Comparison of ENCODE assay signal across 12 mouse cellular contexts in genomic region chr10:10325560-10325959, GRCm38 (mm10).
DNase-seq lines count a peak whose midpoint lies in the region; TF ChIP-seq lines count a peak whose summit lies in the region.
"Had no signal": no experiment of that assay in that cellular context is flagged by ENCODE, and none has a peak within 500 bp of the region (broad histone marks: within the 10 kb centered on the region; RNA-seq: fewer than 3 reads in every experiment).

No protein-coding gene starts in this region.

- no peak overlapping the region for H3K4me3 ChIP-seq in olfactory bulb, adult 2 months (ENCODE audit: insufficient read depth, low read depth, low read length)
- H3K4me3 ChIP-seq: heart, adult 2 months; liver, embryonic 13.5 days had no signal

- intact Hi-C loops in gastrocnemius, postnatal 14 days (cut with DNase I; ENCODE audit: low total_unique reads): no loop called here
- intact Hi-C loops in left cerebral cortex, postnatal 10 days (cut with DNase I): no loop called here

- DNase-seq in gastrocnemius, adult 18-20 months (ENCODE audit: low spot score): peak; percentile 52
- DNase-seq in gastrocnemius, postnatal 14 days: no peak
- peak; percentile 35 to 54 for DNase-seq in left cerebral cortex, adult 18-20 months (ENCODE audit: low spot score in 2 of 2)
- no peak for DNase-seq in left cerebral cortex, postnatal 10 days (ENCODE audit: extremely low spot score in 1 of 2, low spot score in 2 of 2)
- peak; percentile 75 for DNase-seq in NIH3T3 (ENCODE audit: low read depth)
- DNase-seq in natural killer cell, adult 2 months (ENCODE audit: low spot score in 2 of 2): no peak
- no peak for DNase-seq in spleen, postnatal 14 days (ENCODE audit: low spot score in 2 of 2)
- DNase-seq: cerebellum, adult 18-20 months; liver, embryonic 13.5 days; lung, postnatal 10 days had no signal

- TF ChIP-seq POLR2A in olfactory bulb, adult 2 months (IDR thresholded peaks at IDR 0.05; ENCODE audit: insufficient read depth, low read depth, low read length): no peak

- 27% methylated on average over 2 of the region's 2 CpGs for WGBS in olfactory bulb, adult 2 months

- 0 out of 2 replicates have a peak overlapping the region, but pooled peaks have one; percentile 14 for H3K27ac ChIP-seq in olfactory bulb, adult 2 months (ENCODE audit: insufficient read depth, low read depth, low read length)
- H3K27ac ChIP-seq: heart, adult 2 months; liver, embryonic 13.5 days had no signal

- H3K4me1 ChIP-seq in olfactory bulb, adult 2 months (ENCODE audit: control insufficient read depth, insufficient read depth, low read length): peaks cover 12% of the 10 kb centered on the region
- H3K4me1 ChIP-seq: liver, embryonic 13.5 days had no signal

- TF ChIP-seq CTCF in olfactory bulb, adult 2 months (IDR thresholded peaks at IDR 0.05; ENCODE audit: insufficient read depth, low read depth, low read length): no peak

Comparison
In these comparisons a context has a peak if more than half of its experiments do, and no peak if none do; other contexts are left out.
1. DNase-seq: peak in gastrocnemius, adult 18-20 months (single experiment), left cerebral cortex, adult 18-20 months (2 of 2) and NIH3T3 (single experiment); none in gastrocnemius, postnatal 14 days (single experiment), left cerebral cortex, postnatal 10 days (0 of 2), natural killer cell, adult 2 months (0 of 2) and spleen, postnatal 14 days (0 of 2).